Mouse (Mus musculus): ENCODE data around the gene Tlx2. TPM values are rescaled to one million over a fixed set of nuclear protein-coding genes. Genes with fewer than 3 reads are reported as not detected.

Tlx2 gene
- polyA plus RNA-seq, 1 experiment from 2014 or later: not detected

GRCm38 (mm10) chr6:83038496-83039012 lies 31.5 kb downstream of the Tlx2 start:
- peaks cover 36% of the 10 kb centered on the region for H3K4me1 ChIP-seq
- peak; percentile 94 for DNase-seq (ENCODE audit: low spot score)
- H3K36me3 ChIP-seq: no peaks in the 10 kb centered on the region
- peak overlapping the region; percentile 58 for H3K27ac ChIP-seq
- no peaks in the 10 kb centered on the region for H3K9me3 ChIP-seq (replicated peaks)
- H3K4me3 ChIP-seq: peak overlapping the region; percentile 32
- peaks cover 42% of the 10 kb centered on the region for H3K27me3 ChIP-seq (ENCODE audit: low read depth, poor library complexity, severe bottlenecking)
- WGBS: 9% methylated on average over 24 of the region's 24 CpGs

- no peak overlapping the region for H3K27ac ChIP-seq
- peaks cover 41% of the 10 kb centered on the region for H3K4me1 ChIP-seq
- WGBS: 72% methylated on average over 8 of the region's 8 CpGs
- H3K4me3 ChIP-seq: no peak overlapping the region
- no peaks in the 10 kb centered on the region for H3K9me3 ChIP-seq (replicated peaks)
- H3K27me3 ChIP-seq (ENCODE audit: low read depth, poor library complexity, severe bottlenecking): peaks cover 49% of the 10 kb centered on the region
- no peak for DNase-seq (ENCODE audit: low spot score)
- no peaks in the 10 kb centered on the region for H3K36me3 ChIP-seq
Observed at GRCm38 (mm10) chr6:83037188-83037587, 32.9 kb downstream of the Tlx2 start.

GRCm38 (mm10) chr6:83034463-83035055 lies 35.5 kb downstream of the Tlx2 start:
- Histone ChIP-seq H3K4me3 (peak overlapping the region; percentile 66), H3K36me3 (no peaks in the 10 kb centered on the region), H3K27me3 (ENCODE audit: low read depth, poor library complexity, severe bottlenecking) (peaks cover 72% of the 10 kb centered on the region), H3K27ac (peak overlapping the region; percentile 88), H3K4me1 (peaks cover 49% of the 10 kb centered on the region), H3K9me3 (replicated peaks) (no peaks in the 10 kb centered on the region)
- 17% methylated on average over 5 of the region's 5 CpGs for WGBS
- peak; percentile 38 for DNase-seq (ENCODE audit: low spot score)

DNA sequence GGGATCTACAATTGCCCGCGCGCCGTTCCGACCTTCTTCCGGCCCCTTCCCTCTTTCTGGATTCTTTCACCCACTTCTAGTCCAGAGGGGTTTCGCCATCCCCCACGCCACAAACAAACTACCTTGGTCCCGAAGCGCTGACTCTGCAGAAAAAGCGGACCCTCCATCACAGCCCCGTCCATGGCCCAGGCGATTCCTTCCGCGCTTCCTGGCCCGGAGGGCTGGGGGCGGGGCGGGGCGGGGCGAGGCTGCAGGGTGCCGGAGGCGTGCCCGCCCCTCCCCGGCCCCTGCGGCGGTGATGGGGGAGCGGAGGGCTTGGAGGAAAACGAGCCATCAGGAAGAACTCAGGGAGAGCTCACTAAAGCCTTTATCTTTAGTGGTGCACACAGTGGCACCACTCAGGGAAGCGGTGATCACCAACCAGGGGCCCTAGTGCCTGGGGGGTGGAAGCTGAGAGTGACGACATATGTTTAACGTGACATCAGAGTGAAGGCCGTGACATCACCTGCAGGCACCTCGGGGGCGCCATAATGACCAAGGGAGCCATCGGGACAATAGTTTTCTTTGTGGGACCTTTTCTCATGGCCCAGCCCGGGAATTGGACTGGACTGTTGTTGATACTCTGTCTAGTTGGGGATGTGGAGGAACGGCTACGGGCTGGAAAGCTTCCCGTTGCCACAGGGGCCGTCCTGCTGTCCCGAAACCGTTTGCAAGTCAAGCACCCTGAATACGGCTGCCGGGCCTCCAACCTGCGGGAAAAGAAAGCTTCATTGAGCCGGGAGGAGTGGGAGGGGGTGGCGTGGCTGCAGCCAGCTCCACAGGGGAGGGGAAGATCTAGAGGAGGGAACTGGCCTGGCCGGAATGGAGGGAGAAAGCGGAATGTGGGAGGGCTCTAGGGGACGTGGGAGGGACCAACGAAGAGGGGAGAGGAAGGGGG lies 36.6 kb downstream of the Tlx2 start, which contains the start of the genes Dok1 and Loxl3:
TSS of gene Dok1 (minus strand) at position 223 of the 937 bp plus-strand sequence.
TSS of gene Loxl3 (plus strand) at position 925 of the 937 bp plus-strand sequence.
- Histone ChIP-seq H3K4me1 (peaks cover 44% of the 10 kb centered on the region), H3K36me3 (no peaks in the 10 kb centered on the region), H3K9me3 (replicated peaks) (no peaks in the 10 kb centered on the region), H3K27me3 (ENCODE audit: low read depth, poor library complexity, severe bottlenecking) (peaks cover 82% of the 10 kb centered on the region), H3K4me3 (peak within 1 kb of the TSS; percentile 66), H3K27ac (peak within 1 kb of the TSS; percentile 88)
- under 1% methylated on average over 51 of the region's 51 CpGs for WGBS
- peak; percentile 86 for DNase-seq (ENCODE audit: low spot score)

DNA sequence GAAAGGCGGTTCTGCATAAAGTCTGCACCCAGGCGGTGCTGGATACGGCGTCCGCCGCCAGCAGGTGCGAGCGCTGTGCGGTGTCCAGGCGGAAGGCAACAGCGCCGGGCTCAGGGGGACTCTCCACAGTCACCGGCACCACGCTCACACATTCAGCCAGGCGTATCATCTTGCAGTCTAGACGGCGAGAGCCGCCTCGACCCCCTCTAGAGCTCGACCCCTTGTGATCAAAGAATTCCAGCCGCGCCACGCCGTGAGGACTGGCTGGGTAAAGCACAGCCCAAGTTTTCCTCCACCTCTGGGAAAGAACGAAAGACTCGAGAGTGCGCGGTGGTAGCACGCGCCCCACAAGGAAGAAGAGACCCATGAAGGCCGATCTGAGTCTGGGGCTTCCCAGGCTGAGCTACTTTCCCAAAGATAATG lies 37.3 kb downstream of the Tlx2 start:
- Histone ChIP-seq H3K4me1 (peaks cover 43% of the 10 kb centered on the region), H3K27me3 (ENCODE audit: low read depth, poor library complexity, severe bottlenecking) (peaks cover 83% of the 10 kb centered on the region), H3K27ac (peak overlapping the region; percentile 88), H3K36me3 (no peaks in the 10 kb centered on the region), H3K4me3 (peak overlapping the region; percentile 66), H3K9me3 (replicated peaks) (no peaks in the 10 kb centered on the region)
- peak; percentile 74 for DNase-seq (ENCODE audit: low spot score)
- under 1% methylated on average over 31 of the region's 31 CpGs for WGBS

GRCm38 (mm10) chr6:83031921-83032590 lies 38.0 kb downstream of the Tlx2 start:
- no peaks in the 10 kb centered on the region for H3K9me3 ChIP-seq (replicated peaks)
- no peaks in the 10 kb centered on the region for H3K36me3 ChIP-seq
- DNase-seq (ENCODE audit: low spot score): no peak
- peak overlapping the region; percentile 66 for H3K4me3 ChIP-seq
- 14% methylated on average over 18 of the region's 18 CpGs for WGBS
- H3K27ac ChIP-seq: peak overlapping the region; percentile 88; the same call in 1 of the 2 replicates
- H3K4me1 ChIP-seq: peaks cover 49% of the 10 kb centered on the region
- H3K27me3 ChIP-seq (ENCODE audit: low read depth, poor library complexity, severe bottlenecking): peaks cover 83% of the 10 kb centered on the region

- Histone ChIP-seq H3K4me3 (no peak overlapping the region), H3K36me3 (no peaks in the 10 kb centered on the region), H3K27ac (no peak overlapping the region), H3K4me1 (peaks cover 49% of the 10 kb centered on the region), H3K9me3 (replicated peaks) (no peaks in the 10 kb centered on the region), H3K27me3 (ENCODE audit: low read depth, poor library complexity, severe bottlenecking) (peaks cover 78% of the 10 kb centered on the region)
- 62% methylated on average over 7 of the region's 7 CpGs for WGBS
- no peak for DNase-seq (ENCODE audit: low spot score)
Observed at GRCm38 (mm10) chr6:83031111-83031510, 39.0 kb downstream of the Tlx2 start.

GRCm38 (mm10) chr6:83029777-83030176 lies 40.3 kb downstream of the Tlx2 start:
- Histone ChIP-seq H3K4me1 (peaks cover 41% of the 10 kb centered on the region), H3K27me3 (ENCODE audit: low read depth, poor library complexity, severe bottlenecking) (peaks cover 64% of the 10 kb centered on the region)

GRCm38 (mm10) chr6:83027706-83028105 lies 42.4 kb downstream of the Tlx2 start:
- Histone ChIP-seq H3K27me3 (ENCODE audit: low read depth, poor library complexity, severe bottlenecking) (peaks cover 59% of the 10 kb centered on the region), H3K36me3 (no peaks in the 10 kb centered on the region), H3K4me1 (peaks cover 28% of the 10 kb centered on the region), H3K4me3 (no peak overlapping the region), H3K27ac (peak overlapping the region; percentile 43), H3K9me3 (replicated peaks) (no peaks in the 10 kb centered on the region)
- DNase-seq (ENCODE audit: low spot score): no peak
- WGBS: 54% methylated on average over 7 of the region's 9 CpGs

More at GRCm38 (mm10) chr6:83029777-83030176, 40.3 kb downstream of the Tlx2 start:
- DNase-seq (ENCODE audit: low spot score): no peak
- no peak overlapping the region for H3K4me3 ChIP-seq
- H3K9me3 ChIP-seq (replicated peaks): no peaks in the 10 kb centered on the region
- no peak overlapping the region for H3K27ac ChIP-seq
- H3K36me3 ChIP-seq: no peaks in the 10 kb centered on the region
- 16% methylated on average over 10 of the region's 10 CpGs for WGBS

DNA sequence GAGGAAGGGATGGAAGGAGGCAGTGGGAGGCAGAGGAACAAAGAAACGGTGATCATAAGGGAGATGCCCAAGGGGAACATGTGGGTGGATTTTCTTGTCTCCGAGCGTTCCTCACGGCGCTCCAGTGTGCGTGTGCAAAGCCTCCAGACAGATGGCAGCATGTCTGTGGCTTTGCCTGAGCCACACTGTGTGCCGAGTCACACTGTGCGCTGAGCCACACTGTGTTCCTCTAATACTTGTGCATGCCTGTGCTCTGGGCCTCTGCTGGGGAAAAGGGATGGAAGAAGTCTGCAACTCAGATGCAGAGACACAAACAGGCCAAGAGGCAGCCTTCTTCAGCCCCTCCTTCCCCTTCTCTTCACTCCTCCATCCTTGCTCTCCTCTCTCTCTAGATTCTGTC lies 42.8 kb downstream of the Tlx2 start:
- no peak for DNase-seq (ENCODE audit: low spot score)
- H3K4me3 ChIP-seq: no peak overlapping the region
- peak overlapping the region; percentile 43 for H3K27ac ChIP-seq
- H3K4me1 ChIP-seq: peaks cover 23% of the 10 kb centered on the region
- WGBS: 84% methylated on average over 8 of the region's 8 CpGs
- H3K9me3 ChIP-seq (replicated peaks): no peaks in the 10 kb centered on the region
- no peaks in the 10 kb centered on the region for H3K36me3 ChIP-seq
- H3K27me3 ChIP-seq (ENCODE audit: low read depth, poor library complexity, severe bottlenecking): peaks cover 55% of the 10 kb centered on the region

DNA sequence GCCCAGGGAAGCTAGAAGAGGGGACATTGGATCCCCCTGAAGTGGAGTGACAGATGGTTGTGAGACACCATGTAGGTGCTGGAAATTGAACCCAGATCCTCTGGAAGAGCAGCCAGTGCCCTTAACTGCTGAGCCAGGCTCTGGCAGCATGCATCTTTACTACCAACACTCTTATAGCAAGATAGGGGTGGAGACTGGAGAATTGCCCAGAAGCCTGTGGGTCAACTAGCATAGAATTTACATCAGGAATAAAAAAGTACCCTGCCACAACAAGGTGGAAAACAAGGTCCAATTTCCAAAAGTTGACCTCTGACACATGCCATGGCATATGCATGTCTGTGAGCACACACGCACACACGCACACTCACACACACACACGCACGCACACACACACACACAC lies 44.9 kb downstream of the Tlx2 start:
- no peak for DNase-seq (ENCODE audit: low spot score)
- 86% methylated on average over 4 of the region's 4 CpGs for WGBS
- Histone ChIP-seq H3K4me1 (peaks cover 14% of the 10 kb centered on the region), H3K27ac (no peak overlapping the region), H3K4me3 (no peak overlapping the region), H3K36me3 (no peaks in the 10 kb centered on the region), H3K9me3 (replicated peaks) (no peaks in the 10 kb centered on the region), H3K27me3 (ENCODE audit: low read depth, poor library complexity, severe bottlenecking) (peaks cover 34% of the 10 kb centered on the region)

DNA sequence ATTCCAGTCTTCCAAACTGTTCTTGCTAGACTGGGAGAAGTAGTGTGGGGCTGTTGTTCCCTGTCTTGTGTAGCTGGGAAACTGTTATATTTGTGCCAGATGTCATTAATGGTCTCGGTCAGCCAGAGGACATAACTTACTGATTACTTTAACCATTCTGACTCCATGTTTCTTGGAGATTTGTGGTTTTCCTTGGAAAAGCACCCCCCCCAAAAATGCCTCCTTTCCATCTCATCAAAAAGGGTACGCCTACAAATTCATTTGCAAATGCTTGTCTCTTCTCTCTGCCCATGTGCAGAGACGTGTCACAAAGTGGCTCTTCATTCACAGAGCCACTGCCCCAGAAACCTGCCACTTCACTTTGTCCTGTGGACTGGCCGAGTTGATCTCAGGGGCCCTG lies 45.7 kb downstream of the Tlx2 start:
- H3K27me3 ChIP-seq (ENCODE audit: low read depth, poor library complexity, severe bottlenecking): peaks cover 26% of the 10 kb centered on the region
- WGBS: 78% methylated on average over 4 of the region's 4 CpGs
- H3K9me3 ChIP-seq (replicated peaks): no peaks in the 10 kb centered on the region
- no peak overlapping the region for H3K27ac ChIP-seq
- DNase-seq (ENCODE audit: low spot score): no peak
- no peak overlapping the region for H3K4me3 ChIP-seq
- peaks cover 14% of the 10 kb centered on the region for H3K4me1 ChIP-seq
- no peaks in the 10 kb centered on the region for H3K36me3 ChIP-seq
